Mouse (Mus musculus) right cerebral cortex, postnatal 10 days (tissue): Measurements from ENCODE around the gene Rps6ka2.
"Not testable (repeated sequence)": the region's sequence is repeated elsewhere in the genome, so short reads cannot be mapped to it uniquely, and the experiment has no call there.

Source experiments
- DNase-seq, 2 experiments: peaks; one replicate each; pipeline ENCODE4 v3.0.0; 2021; ENCODE audit warnings: low spot score in 2 of 2

Rps6ka2 gene

DNA sequence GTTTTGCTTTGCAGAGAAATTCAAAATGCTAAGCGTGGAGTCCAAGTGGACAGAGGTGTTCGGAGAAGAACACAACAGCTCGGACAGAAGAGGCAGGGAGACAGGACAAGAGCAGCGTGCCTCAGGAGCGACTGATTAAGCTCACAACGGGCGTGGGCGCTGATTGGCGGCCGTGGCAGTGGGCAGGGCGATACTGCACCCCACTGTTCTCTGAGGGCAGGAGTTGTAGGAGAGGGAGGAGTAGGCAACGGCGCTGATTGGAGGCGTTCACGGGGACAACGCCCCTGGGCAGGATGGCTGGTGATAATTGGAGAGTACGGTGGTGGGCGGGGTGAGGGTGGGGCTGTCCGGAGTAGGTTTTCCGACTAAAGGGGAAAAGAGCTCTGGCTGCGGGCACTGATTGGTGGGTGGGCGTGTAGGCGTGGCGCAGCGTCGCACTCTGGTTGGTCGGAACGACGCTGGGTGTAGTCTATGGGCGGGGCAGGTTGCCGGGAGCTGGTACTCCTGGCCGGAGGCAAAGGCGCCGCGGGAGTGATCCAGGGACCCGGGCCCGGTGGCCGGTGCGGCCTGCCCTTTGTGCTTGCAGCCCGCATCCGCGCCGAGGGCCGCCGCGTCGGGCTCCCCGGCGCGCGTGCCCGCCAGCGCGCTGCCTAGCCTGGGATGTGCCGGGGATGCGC lies at the start of gene Rps6ka2:
Gene Rps6ka2 (plus strand): TSS at position 489 of the 677 bp plus-strand sequence.
- peak; percentile 98 to 99 for DNase-seq

DNA sequence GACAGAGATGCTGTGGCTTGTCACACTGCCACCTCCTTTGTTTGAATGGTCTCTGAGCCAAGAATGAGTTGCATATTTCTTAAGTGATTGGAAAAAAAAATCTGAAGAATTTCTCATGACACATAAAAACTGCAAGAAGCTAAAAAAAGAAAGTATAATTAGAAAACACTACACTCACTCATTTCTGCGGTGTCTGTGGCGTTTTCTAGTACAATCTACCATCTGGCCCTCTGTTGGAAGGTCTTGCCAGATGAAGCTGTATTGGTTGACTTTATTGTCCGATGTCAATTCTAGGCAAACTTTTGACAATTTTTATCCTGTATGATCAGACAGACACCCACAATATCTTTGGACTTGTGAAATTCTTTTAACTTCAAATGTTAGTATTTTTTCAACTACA lies 49.1 kb upstream of the Rps6ka2 start:
- DNase-seq = peak in 1 of 2 experiments; percentile 69

DNA sequence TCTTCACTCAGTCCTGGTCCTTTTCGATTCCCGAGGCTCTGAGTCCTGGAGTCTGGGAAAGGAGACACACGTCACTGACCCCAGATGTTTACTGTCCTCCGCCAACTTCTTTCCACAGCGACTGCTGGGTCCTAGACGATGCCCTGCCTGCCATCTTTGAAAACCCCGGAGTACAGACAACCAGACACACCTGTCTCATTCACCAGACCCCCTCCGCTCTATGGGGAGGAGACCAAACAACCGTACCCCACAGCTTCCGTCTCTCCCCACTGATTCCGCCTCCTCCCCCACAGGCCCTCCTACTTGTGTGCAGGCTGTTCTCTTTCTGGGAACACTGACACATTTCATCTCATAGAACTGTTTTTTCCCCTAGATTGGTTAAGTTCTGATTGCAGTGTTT lies 47.4 kb upstream of the Rps6ka2 start:
- peak in 1 of 2 experiments; percentile 21 for DNase-seq

DNA sequence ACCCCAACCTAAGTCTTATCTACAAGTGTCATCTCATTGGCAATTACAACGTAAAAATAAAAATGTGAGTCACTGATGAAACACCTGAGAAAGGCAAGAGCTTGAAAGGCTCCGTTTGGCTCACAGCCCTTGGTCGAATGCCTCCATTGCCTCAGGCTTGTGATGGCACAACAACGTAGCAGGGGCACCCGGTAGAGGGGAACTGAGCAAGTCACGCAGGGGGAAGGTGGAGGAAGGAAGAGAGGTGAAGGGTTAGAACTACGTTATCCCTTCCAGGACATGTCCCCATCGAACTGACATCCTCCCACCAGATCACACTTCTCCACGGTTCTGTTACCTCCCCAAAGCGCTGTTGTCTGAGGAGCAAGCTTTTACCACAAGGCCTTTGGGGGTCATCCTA lies 43.4 kb upstream of the Rps6ka2 start:
- DNase-seq = peak in 1 of 2 experiments; percentile 9

DNA sequence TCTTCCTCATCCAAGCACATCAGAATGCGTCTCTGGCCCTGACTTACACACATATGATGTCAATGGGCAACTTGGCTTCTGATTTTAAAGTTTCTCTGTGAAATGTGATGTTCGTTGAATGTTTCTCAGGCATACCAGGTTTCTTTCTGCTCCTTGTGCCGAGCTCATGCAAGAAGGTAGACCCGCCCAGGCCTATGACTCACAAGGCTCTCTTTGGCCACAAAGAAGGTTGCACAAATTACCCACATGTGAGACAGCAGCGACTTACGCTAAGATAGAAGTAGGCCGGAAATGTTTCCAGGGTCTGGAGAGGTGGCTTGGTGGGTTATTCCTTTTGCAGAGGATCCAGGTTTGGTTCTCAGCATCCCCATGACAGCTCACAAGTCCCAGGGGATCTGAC lies 35.9 kb upstream of the Rps6ka2 start:
- DNase-seq = not testable (repeated sequence)

DNA sequence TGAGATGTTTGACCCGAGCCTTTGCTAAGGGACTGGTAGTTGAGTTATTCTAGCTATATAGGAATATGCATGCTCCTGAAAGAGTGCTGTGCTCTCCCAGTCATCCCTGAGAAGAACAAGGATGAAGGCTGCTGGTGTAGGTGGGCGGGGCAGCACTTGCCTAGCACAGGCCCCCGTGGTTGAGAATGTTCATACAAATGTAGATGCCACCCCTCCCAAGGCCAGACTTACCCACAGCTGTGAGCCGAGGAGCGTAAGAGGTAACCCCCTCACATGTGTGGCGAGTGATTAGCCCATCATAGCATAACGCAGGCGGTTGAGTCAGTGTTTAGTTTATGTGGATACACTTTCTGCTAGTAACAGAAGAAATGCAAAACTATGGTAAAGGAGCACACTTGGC lies 34.6 kb upstream of the Rps6ka2 start:
- peak in 1 of 2 experiments; percentile 13 for DNase-seq

DNA sequence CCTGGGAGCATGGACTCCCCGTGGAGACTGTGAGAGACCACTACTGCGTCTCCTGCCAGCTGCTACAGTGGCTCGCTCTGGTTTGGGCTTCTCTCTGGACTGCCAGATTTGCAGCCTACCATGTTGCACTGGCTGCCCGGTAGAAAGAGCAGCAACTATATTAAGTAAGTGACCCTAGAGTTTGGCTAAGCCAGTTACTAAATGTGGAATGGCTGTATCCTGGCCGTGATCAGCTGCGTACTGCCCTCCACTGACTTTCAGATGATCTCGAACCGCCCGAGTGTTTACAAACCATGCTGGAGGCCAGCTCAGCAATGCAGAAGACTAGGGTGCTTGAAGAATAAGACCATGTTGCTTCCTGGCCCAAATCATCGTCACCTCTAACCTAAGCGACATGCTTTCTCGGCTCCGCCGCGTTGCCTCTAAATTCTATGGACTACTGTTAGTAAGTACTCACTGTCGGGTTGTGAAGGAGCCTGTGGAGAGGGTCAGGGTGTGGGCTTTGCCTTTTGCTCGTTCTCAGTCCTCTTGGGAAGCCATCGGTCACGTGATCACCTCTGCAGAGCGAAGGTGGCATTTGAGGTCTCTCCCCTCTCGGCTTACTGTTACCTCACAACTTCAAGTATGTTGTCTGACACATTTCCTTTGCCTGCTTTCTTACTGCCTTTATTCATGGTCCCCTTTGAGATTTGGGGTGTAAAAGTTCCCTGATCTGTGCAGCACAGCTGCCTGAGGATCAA lies 31.6 kb upstream of the Rps6ka2 start:
- DNase-seq = no peak

DNA sequence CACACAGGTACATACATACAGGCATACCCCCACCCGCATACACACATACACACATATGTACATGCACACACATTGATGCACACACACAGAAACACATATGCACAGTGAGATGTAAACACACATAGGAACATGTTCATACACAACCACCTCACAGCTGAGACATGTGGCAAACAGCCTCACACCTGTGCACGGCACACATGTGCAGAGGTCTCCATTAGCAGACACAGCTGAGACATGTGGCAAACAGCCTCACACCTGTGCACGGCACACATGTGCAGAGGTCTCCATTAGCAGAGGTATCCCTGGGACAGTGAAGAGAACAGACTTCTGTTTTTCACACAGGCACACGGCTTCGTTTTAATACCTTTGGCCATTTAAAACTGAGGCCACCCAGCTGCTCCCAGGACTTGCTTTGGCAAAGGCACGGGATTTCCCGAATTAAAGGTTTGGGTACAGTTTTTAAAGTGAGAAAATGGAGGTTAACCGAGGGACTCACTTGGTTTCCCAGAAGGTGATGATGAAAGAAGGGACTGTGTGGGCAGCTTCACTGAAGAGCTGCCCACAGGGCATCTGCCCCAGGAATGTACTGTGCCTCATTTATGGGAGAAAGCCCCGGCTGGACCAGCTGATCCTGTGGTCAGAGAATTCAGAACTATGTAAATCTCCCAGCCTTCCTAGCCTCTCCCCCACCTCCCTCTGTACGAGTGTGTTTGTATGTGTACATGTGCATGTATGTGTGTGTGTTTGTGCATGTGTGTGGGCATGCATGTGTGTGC lies 29.3 kb upstream of the Rps6ka2 start:
- DNase-seq = peak in 1 of 2 experiments; percentile 18

DNA sequence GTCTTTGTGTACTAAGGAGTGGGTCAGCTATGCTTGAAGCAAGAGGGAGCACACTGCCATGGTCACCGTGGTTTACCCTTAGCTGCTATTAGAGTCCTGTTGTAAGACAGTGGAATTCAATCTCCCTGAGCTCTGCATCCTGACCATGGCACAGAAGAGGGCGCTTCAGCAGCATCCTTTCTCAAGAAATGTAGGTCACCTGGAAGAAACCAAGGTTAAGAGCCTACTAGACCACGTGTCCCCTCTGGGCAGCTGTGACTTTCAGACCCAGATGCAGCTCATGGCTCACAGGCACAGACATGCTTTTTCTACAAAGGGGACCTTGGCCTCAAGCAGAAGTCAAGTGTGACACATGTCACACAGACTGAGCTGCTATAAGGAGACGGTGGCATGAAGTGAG lies 27.5 kb upstream of the Rps6ka2 start:
- no peak for DNase-seq

DNA sequence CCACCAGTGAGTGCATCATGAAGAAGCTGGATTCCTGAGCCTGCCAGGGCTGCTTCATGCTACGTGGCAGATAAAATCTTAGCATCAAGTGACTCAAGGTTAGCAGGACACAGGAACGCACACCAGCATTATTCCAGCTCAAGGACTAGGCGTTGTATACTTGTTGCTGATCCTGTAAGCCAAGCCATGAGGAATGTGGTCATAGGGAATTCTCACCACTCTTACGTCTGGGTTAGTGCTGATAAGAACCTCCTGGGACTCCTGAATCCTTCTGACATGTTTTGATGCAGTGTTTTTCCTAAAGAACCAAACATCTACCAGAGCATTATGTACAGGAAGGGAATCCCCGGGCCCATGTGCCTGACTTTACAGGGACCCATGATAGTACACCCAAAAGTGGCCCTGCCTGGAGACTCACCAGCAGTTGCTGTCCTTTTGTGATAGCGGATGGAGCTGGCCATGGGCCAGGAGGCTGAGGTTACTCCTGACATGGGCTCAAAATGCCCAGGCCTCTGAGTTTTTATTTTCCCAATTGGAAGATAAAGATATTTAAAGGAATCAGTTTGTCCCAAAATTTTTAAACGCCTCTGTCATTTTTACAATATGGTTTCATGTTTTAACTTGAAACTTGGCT lies 25.9 kb upstream of the Rps6ka2 start:
- no peak for DNase-seq

DNA sequence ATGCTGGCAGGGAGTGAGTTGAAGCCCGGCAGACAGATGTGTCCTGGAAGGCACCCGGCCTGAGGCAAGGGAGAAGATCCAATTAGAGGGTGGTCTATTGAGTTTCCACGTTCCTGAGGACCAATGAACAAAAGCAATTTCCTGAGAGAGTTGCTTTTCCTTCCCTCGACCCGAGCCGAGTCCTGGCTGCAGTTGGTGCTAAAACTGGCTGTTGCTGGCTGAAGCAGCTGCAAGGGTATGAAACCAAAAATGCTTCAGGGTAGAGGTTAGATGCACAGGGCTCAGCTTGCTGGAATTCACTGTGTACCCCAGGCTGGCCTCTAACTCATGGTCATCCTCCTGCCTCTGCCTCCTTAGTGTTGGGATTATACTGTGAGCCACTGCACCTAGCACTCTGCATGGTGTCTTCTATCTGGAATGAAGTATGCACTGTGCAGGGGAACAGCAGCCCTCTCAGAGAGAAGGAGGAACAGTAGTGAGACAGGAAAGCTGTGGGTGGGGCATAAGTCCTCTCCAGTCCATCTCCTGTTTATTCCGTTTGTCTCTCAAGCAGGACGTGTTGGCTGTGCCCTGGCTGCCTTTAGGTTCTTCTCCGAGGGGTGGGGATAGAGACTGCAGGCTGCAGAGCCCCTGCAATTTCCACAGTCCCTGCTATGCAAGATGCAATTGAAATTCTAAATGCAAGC lies 24.4 kb upstream of the Rps6ka2 start:
- DNase-seq = no peak

DNA sequence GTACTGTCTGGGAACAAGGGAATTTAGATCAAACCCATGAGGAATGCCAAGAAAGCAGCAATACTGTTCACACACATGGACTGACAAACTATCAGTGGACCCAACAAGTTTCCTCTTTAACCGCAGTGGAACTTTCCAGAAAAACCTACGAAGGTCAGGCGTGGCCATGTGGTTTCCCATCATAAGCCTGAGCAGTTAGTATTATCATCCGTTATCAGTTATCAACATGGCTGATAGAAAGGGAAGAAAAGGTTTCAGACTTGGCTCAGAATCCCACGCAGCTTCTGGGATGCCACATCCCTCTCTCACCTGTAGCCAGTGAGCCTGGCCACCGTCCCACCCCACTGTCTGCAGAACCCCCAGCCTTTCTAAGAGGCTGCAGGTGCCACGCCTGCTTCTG lies 23.4 kb upstream of the Rps6ka2 start:
- no peak for DNase-seq

DNA sequence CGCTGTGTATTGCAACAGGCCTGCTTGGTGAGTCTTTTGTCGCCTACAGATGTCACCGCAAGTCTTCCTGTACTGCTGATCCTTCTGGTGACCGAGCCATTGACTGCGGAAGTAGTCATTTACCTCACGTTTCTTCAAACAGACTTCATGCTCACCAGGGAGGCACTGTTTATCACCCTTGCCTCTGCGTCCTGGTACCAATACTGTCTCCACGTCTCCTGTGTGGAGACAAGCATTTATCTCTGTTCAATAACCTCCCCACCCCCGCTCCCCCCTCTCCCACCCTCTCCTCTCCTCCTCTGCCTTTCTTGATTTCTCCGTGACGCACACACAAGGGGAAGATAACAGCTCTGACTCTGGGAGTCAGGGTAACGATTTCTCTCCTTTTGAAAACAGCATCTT lies 22.0 kb upstream of the Rps6ka2 start:
- no peak for DNase-seq

DNA sequence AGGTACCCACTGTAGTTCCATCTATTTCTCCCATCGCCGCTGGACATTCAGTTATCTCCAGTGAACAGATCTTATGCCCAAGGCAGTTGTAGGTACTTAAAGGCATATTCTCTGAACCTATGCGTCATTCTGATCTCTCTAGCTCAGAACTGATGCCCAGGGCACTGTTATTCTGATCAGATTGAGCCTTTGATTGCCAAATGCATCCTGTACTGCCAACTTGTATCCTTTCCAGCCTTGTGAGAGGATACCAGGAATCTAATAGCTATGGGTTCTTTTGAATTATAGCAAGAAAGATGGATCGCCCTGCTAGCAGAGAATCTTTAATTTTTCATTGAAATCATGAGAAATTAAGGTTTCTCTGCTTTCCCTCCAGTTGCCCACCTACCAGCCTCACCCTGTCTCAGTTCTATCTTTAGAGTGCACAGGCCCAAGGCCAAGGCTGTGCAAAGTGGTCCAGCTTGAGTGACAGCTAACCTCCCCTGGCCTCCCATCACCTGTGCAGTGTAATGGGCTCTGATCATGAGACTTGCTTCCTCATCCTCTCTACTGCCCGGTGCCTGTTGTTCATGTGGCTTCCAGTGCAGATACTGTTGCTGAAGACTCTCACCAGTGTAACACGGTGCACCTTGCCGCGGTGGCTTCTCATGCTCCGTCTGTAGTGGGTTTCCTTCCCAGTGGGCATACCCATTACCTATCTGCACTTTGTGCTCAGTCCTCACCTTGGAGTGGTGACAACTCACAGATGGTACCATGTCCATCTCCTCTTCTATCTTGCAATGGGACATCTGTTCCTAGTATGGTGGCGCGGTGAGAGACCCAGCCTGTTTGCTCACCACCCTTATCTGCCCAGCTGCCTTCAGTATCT lies 20.4 kb upstream of the Rps6ka2 start:
- no peak for DNase-seq

DNA sequence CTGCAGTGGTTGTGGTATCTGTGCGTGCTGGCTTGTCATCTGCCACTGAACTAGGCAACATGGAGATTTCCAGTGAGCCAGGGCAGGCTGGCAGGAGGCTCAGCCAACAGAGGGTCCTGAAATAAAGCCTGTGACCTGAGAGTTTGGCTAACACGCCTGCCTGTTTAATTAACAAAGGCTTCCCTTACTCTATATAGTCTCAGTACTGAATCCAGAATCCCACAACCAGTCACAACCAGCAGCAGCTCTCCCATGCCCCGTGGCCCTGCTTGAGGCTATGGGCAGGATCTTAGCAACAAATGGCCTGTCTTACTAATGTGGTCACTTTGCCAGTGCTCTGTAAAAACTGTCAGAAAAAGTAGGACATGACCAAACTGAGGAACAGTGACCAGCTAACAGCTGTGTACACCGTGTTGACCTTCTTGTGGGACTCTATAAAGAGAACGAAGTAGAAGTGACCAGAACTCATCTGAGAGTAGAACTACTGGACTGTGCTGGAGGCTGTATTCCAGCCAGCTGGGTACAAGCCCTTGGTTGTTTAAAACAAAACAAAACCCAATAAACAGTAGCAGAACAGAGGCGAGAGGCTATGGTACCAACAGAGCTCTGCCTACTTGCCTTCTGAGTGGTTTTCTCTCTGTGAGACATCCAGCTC lies 18.3 kb upstream of the Rps6ka2 start:
- no peak for DNase-seq

DNA sequence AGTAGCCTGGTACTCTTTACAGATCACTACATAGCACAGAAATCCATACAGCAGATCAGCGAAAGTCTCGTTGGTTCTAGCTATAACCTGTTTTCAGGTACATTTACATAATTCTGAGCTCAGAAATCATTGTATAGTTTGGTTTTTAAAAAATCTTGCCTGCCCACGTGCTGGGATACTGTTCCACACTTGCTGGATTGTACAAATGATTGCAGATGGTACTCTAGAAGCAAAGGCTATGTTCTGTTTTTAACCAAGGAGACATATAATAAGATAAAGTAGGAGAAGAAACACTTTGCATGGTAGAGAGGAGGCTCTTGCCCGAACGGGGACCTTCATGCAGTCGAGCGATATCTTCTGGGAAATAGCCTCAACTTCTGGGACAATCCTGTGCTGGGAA lies 17.3 kb upstream of the Rps6ka2 start:
- DNase-seq = no peak

DNA sequence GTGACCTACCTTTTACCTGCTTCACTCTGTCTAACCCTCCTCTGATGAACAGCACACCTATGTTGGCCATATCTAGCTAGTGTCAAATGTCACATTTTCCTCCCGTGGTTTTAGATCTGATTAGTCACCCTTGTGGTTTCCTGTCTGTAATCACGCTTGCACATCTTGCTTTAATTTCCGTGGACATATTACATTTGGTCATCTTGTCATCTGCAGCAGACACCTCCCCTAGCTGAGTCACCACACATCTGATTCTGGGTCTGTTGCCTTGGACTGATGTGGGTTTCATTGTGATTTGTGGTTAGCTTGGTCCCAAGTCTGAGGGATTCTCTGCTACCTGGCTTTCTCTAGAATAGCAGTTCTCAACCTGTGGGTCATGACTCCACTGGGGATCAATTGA lies 6.0 kb upstream of the Rps6ka2 start:
- no peak for DNase-seq

DNA sequence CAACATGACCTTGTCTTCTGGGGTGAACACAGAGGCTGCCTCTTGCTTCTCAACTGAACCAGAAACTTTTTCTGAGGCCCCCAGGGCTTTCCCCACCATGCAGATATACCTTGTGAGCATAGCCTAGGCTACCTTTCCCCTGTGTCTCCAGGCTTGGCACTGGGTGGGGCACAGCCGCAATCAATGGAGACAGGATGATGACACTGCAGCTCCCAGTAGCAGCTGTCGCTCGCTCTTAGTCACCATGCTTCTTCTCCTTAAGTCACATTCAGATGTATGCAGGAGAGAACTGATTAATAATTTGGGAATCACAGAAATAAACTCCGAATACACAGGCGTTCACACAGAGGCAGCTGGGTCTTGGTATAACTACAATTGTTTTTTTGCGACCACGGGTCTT lies 4.4 kb upstream of the Rps6ka2 start:
- no peak for DNase-seq

DNA sequence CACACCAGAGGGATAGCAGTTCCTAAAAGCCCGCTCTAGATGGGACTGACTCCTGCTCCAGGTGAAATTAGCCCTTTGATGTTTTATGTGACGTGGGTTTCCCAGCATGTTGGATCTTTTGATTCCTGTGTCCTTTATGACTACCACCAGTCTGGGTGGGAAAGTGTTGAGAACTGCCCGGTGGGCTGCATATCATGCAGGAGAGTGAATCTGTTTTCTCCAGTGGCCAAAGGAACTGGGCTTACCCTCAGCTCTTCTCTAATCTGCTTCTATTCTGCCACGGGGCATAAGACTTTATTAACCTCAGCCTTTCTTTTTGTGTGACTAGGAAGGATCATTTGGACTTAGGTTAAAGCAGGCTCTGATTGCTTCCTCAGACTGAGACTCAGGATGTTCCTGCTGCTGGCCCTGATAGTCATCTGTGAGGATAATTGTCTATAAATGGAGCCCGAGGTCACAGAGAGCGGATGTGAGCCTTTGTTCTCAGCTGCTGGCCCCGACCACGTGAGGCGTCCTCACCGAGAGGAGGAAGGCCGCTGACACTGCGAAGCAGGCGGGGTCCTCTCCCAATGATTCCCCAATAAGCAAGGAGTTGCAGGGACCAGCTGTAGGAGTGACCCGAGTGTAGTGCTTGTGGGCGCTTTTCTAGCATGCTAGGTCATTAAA lies 821 bp upstream of the Rps6ka2 start:
- peak in 1 of 2 experiments; percentile 71 for DNase-seq
